Mouse (Mus musculus): Measurements from ENCODE around the gene Tmem203.
"Not testable (repeated sequence)": the region's sequence is repeated elsewhere in the genome, so short reads cannot be mapped to it uniquely, and the experiment has no call there.

DNA sequence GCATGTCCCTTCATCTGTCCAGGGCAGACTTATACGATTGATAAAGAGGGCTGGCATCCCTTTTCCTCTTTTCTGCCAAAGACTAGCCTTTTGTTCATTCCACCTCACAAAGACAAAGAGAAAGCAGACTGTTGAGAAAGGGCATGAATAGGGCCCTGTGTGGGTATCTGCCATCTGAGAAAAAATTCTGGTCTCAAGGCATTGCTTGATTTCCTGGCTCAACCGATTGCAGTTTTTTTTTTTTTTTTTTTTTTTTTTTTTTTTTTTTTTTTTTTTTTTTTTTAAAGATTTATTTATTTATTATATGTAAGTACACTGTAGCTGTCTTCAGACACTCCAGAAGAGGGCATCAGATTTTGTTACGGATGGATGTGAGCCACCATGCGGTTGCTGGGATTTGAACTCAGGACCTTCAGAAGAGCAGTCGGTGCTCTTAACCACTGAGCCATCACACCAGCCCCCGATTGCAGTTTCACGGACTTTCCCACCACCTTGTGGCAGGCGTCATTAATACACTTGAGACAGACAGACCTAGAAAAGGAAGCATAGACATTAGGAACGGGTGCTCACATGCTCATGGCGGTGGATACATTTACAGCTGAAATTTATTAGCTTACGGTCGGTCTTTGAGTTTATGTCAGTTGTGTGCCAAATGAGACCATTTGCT, 1.3 kb downstream of the Tmem203 start:
- TF ChIP-seq CTCF (conservative IDR thresholded peaks at IDR 0.05; ENCODE audit: insufficient read depth, insufficient read length, low read depth, low read length): peak; percentile 39; the same call in 1 of the 2 replicates
- TF ChIP-seq POLR2A (IDR thresholded peaks at IDR 0.05; ENCODE audit: low read depth, low read length): not testable (repeated sequence)

Measured in kidney, adult 2 months (tissue).